Mouse (Mus musculus) ES-Bruce4 (cell line): ENCODE data around the gene Smarca2. TPM values are rescaled to one million over a fixed set of nuclear protein-coding genes. Genes with fewer than 3 reads are reported as not detected.

Experiments used
- H3K27ac ChIP-seq: 2 replicates; pipeline ENCODE4 v1.5.1; 2012; ENCODE audit warnings: low read length, inconsistent platforms; ENCODE audit not compliant: insufficient read depth
- H3K27me3 ChIP-seq: 2 replicates; pipeline ENCODE4 v1.6.1; 2012; ENCODE audit warnings: mild to moderate bottlenecking, low read length, inconsistent platforms; ENCODE audit not compliant: control insufficient read depth, poor library complexity, insufficient read depth, severe bottlenecking
- H3K36me3 ChIP-seq: 2 replicates; pipeline ENCODE4 v1.6.1; 2012; ENCODE audit warnings: inconsistent platforms, mild to moderate bottlenecking, low read length, moderate library complexity; ENCODE audit not compliant: control insufficient read depth, poor library complexity, insufficient read depth, severe bottlenecking
- H3K4me1 ChIP-seq: one replicate; pipeline ENCODE4 v1.8.1; 2011; ENCODE audit warnings: low read length; ENCODE audit not compliant: control insufficient read depth, insufficient read depth
- H3K4me3 ChIP-seq: 2 replicates; pipeline ENCODE4 v1.5.1; 2011; ENCODE audit warnings: low read depth, mild to moderate bottlenecking, low read length
- H3K9ac ChIP-seq: 2 replicates; pipeline ENCODE4 v1.6.1; 2012; ENCODE audit warnings: low read depth, mild to moderate bottlenecking, inconsistent platforms; ENCODE audit not compliant: poor library complexity, severe bottlenecking
- H3K9me3 ChIP-seq: replicated peaks from 2 replicates; pipeline ENCODE4 v1.6.1; 2012; ENCODE audit warnings: mild to moderate bottlenecking, low read length, inconsistent platforms; ENCODE audit not compliant: control insufficient read depth, poor library complexity, insufficient read depth, severe bottlenecking
- CTCF ChIP-seq: IDR thresholded peaks from one replicate; pipeline ENCODE4 v1.8.1; 2011; ENCODE audit warnings: low read depth, low read length
- EP300 ChIP-seq: IDR thresholded peaks from 2 replicates; pipeline ENCODE4 v1.6.1; 2011; ENCODE audit warnings: low read depth, low read length; ENCODE audit not compliant: insufficient read depth
- POLR2A ChIP-seq: IDR thresholded peaks from one replicate; pipeline ENCODE4 v1.8.1; 2011; ENCODE audit warnings: low read length; ENCODE audit not compliant: insufficient read depth
- polyA plus RNA-seq: library from polyadenylated mRNA; stranded (reverse); fragments of >200 nt; gene quantifications from 2 replicates; pipeline ENCODE4 v1.2.4, GENCODE M21; 2011; ENCODE audit warnings: low read depth; ENCODE audit not compliant: missing spikeins, insufficient read depth, insufficient read length

The Smarca2 gene
- polyA plus RNA-seq, 1 experiment, result 4.9 TPM

- Histone ChIP-seq H3K4me1 (no peaks in the 10 kb centered on the region), H3K9me3 (no peaks in the 10 kb centered on the region), H3K9ac (0 out of 2 replicates have a peak overlapping the region, but pooled peaks have one; percentile 8), H3K27me3 (peaks cover 28% of the 10 kb centered on the region), H3K36me3 (no peaks in the 10 kb centered on the region), H3K27ac (no peak overlapping the region), H3K4me3 (peak overlapping the region; percentile 62)
- no peak for TF ChIP-seq CTCF
- no peak for TF ChIP-seq POLR2A
- TF ChIP-seq EP300, result no peak
Observed at GRCm38 (mm10) chr19:26605438-26606320, 829 bp downstream of the Smarca2 start.

- Histone ChIP-seq H3K36me3 (no peaks in the 10 kb centered on the region), H3K9ac (peak overlapping the region; percentile 48; the same call in 1 of the 2 replicates), H3K9me3 (no peaks in the 10 kb centered on the region), H3K27ac (no peak overlapping the region), H3K27me3 (peaks cover 28% of the 10 kb centered on the region), H3K4me1 (no peaks in the 10 kb centered on the region), H3K4me3 (peak overlapping the region; percentile 62)
- TF ChIP-seq POLR2A (no peak), CTCF (no peak), EP300 (no peak)
Observed at GRCm38 (mm10) chr19:26606321-26607155, 1.7 kb downstream of the Smarca2 start.

- Histone ChIP-seq H3K9me3 (no peaks in the 10 kb centered on the region), H3K27me3 (peaks cover 28% of the 10 kb centered on the region), H3K9ac (peak overlapping the region; percentile 48), H3K4me1 (no peaks in the 10 kb centered on the region), H3K4me3 (peak overlapping the region; percentile 62), H3K27ac (no peak overlapping the region), H3K36me3 (no peaks in the 10 kb centered on the region)
- TF ChIP-seq EP300 (no peak), CTCF (no peak), POLR2A (no peak)
Observed at GRCm38 (mm10) chr19:26607156-26607536, 2.3 kb downstream of the Smarca2 start.

GRCm38 (mm10) chr19:26607551-26608433 lies 2.9 kb downstream of the Smarca2 start:
- Histone ChIP-seq H3K27ac (no peak overlapping the region), H3K4me3 (peak overlapping the region; percentile 62), H3K27me3 (peaks cover 27% of the 10 kb centered on the region), H3K4me1 (no peaks in the 10 kb centered on the region), H3K36me3 (no peaks in the 10 kb centered on the region), H3K9me3 (no peaks in the 10 kb centered on the region), H3K9ac (peak overlapping the region; percentile 48)
- TF ChIP-seq EP300 (no peak), CTCF (no peak), POLR2A (no peak)

GRCm38 (mm10) chr19:26608434-26608812 lies 3.6 kb downstream of the Smarca2 start:
- no peak overlapping the region for H3K27ac ChIP-seq
- no peaks in the 10 kb centered on the region for H3K9me3 ChIP-seq
- no peak for TF ChIP-seq POLR2A
- no peak for TF ChIP-seq EP300
- no peak for TF ChIP-seq CTCF
- H3K4me1 ChIP-seq, result no peaks in the 10 kb centered on the region
- no peak overlapping the region for H3K9ac ChIP-seq
- no peaks in the 10 kb centered on the region for H3K36me3 ChIP-seq
- peaks cover 27% of the 10 kb centered on the region for H3K27me3 ChIP-seq
- no peak overlapping the region for H3K4me3 ChIP-seq
